Mouse (Mus musculus) neutrophil, adult 5-6 weeks (primary cell): Measurements from ENCODE around the gene Upk1b. TPM values are rescaled to one million over a fixed set of nuclear protein-coding genes. Genes with fewer than 3 reads are reported as not detected.
"Not testable (repeated sequence)": the region's sequence is repeated elsewhere in the genome, so short reads cannot be mapped to it uniquely, and the experiment has no call there.

Source experiments
- ATAC-seq: fragments of 151-379, 151-347 bp; 2 replicates; pipeline ENCODE4 v1.8.0; 2017; ENCODE audit warnings: mild to moderate bottlenecking, moderate TSS enrichment; ENCODE audit not compliant: insufficient number of reproducible peaks, poor library complexity, low FRiP score, severe bottlenecking; ENCODE audit errors: extremely low read depth
- total RNA-seq: library from RNA; stranded (forward); fragments of 200-1000 nt; gene quantifications from 2 replicates; pipeline ENCODE4 v1.2.3, GENCODE M21; 2017

The Upk1b gene
- 4.3 and 4.8 TPM in 2 replicates for total RNA-seq

DNA sequence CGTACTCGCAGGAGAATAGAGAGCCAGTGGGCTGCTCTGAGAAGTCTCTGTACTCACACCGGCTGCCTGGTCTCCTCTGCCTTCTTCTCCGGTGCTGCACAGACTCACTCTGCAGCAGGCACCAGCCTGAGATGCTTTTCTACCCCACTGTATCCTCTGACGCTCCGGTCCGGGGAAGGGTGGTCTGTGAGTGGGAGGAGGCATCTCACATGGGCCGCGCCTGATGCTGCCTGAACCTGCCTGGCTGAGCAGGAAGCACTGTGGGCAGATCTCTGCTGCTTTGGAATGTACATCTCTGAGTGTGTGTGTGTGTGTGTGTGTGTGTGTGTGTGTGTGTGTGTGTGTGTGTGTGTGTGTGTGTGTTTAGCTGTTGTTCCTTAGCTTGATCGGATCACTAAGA, at the start of gene Upk1b:
Gene Upk1b, minus strand, starts transcription at position 238 of the 400 bp plus-strand sequence.
- no peak for ATAC-seq

DNA sequence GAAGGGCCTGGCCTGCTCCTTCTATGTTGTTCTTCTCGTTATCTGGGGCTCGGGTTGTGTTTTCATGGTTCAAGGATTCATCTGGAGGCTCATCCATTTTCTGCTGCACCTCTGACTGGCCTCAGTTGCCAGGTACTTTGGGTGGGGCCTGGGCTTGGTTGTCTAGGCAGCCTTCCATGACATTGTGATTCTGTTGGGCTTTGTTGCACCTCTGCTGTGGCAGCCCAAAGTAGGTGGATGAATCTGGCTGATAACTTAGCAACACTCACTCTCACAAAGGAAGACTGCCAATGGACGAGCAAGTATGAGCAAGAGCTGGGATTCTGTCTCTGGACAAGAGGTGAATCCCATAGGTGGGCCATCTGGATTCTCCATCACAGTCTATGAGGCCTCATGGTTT, 28.5 kb upstream of the Upk1b start, which contains the start of gene 4930435E12Rik:
Gene 4930435E12Rik, minus strand, starts transcription at position 101 of the 400 bp plus-strand sequence.
- no peak for ATAC-seq

GRCm38 (mm10) chr16:38812521-38812920, 12.4 kb upstream of the Upk1b start:
- peak; percentile 63; the same call in 1 of the 2 replicates for ATAC-seq

DNA sequence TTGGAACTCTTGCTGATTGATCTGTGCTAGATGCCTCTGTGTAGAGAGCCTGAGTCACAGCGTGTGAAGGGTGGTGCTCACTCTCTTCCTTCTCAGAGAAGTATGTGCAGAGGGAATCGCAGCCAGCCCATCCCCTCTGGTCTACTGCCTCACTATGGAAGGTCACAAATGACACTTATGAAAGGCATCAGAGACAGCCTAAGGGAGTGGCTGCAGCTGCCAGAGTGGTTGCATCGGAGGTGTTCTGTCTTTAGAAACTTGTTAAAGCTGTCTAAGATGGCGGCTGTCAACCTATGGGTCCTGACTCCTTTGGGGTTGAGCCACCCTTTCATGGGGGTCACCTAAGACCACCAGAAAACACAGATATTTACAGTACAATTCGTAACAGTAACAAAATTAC, 10.1 kb upstream of the Upk1b start:
- no peak for ATAC-seq

DNA sequence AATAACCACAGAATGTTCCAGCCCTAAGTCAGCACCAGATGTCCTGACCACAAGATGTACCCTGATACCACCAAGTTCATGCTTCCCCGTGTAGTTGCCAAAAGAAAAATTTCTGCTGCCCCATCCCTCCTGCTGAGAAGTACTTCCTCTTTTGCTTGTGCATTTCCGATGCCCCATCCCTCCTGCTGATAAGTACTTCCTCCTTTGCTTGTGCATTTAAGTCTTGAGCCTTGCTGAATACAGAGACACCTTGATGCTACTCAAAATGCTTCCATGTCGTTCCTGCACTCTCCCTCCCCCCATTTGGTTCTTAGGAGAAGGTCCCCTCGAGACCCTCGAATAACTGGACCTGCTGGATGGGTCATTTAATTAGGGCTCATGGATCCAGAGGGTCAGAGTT, 7.7 kb upstream of the Upk1b start:
- not testable (repeated sequence) for ATAC-seq

- no peak for ATAC-seq
Observed at GRCm38 (mm10) chr16:38798957-38799450, 1.1 kb downstream of the Upk1b start.

GRCm38 (mm10) chr16:38793120-38793519, 7.0 kb downstream of the Upk1b start:
- no peak for ATAC-seq

GRCm38 (mm10) chr16:38789966-38790365, 10.2 kb downstream of the Upk1b start:
- ATAC-seq = no peak

DNA sequence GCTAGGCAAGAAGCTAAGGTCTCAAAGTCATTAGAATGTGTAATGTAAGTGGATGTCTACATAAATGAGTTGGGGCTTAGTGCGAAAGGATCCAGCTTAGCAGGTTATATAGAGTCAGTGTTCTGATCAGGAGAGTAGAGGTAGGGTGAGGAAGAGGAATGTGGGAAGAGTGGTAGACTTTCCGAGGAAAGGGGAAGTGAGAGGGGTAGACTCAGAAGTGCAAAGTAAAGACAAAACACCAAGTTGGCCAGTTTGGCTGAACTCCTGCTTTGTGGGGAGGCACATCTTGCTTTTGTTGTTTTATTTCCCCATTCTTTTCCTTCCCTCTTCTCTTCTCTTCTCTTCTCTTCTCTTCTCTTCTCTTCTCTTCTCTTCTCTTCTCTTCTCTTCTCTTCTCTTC, 11.1 kb downstream of the Upk1b start:
- ATAC-seq = no peak

- no peak for ATAC-seq
Observed at GRCm38 (mm10) chr16:38785301-38785700, 14.8 kb downstream of the Upk1b start.

DNA sequence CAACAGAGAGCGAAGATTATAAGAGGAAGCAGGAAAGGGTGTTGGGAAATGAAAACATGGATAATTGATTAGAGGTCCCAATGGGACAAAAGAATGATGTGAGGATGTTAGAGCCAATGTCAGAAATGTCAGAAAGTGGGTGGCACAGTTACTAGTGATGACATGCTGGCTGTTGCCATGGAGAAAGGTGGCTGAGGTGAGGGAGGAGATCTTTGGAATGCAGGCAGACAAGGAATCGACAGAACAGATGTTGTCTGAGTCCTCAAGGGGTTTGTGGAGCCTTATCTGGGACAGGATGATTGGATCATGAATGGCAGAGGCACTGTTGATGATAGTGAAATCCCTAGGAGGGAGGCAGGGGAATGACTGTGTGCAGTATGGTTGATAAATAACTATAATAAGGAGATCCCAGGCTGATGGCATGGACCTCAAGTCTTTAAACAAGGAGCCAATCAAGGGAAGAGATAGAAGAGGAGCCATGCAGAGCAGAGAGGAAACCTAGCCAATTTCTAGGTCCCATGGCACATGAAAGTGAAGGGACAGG, 17.5 kb downstream of the Upk1b start:
- no peak for ATAC-seq

DNA sequence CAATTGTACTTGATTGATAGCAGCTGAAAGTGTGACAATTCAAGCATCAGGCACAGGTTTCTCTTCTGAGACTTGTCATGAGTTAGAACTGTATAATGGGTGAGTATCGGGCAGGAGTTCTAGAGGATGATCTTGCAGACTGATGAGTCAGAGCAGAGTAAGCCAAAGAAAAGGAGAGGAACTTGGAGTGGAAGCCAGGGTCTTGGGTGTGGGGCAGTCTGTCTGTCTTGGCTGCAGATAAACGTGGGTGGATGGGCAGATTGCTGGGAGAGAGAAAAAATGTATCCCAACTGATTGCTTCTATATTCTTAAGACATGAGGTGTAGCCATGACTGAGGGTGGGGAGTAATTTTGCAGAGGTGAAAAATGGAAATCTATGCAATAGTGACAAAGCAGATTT, 18.2 kb downstream of the Upk1b start:
- no peak for ATAC-seq

- ATAC-seq = no peak
Observed at GRCm38 (mm10) chr16:38780960-38781572, 19.1 kb downstream of the Upk1b start.

- ATAC-seq = no peak
Observed at GRCm38 (mm10) chr16:38776342-38776741, 23.8 kb downstream of the Upk1b start.

DNA sequence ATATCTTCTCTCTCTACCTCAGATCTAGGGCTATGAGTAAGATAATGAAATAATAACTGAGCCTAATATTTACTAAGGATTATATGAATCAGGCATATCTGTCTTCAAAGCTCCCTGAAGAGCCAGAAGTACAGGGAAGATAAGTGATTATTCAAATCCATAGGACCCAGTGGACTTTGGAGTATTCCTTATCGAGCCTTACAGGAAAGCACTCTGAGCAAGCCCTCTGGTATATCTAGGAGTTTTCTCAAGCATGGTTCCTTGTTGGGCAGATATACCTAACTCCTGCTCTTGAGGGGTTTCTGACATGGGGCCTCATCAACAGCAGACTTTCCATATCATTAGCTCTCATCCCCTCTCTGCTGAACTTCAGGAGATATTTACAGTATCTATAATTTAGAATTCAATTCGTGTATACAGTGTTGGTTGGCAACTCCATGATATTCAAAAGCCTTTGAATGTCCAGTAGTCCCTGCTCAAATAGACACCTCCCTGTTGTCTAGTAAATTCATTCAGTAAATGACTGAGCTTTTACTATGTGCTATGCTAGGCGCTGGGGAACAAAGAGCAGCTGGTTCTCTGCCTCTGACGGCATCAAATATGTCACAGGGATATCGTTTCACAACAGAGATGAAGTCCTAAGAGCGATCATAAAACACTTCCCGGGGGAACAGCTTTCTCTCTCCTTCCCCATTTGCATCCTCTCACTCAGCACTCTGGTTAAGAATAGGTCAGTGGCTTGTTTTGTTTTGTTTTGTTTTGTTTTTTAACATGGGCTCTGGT, 25.0 kb downstream of the Upk1b start:
- no peak for ATAC-seq

- no peak for ATAC-seq
Observed at GRCm38 (mm10) chr16:38772906-38773496, 27.1 kb downstream of the Upk1b start.

DNA sequence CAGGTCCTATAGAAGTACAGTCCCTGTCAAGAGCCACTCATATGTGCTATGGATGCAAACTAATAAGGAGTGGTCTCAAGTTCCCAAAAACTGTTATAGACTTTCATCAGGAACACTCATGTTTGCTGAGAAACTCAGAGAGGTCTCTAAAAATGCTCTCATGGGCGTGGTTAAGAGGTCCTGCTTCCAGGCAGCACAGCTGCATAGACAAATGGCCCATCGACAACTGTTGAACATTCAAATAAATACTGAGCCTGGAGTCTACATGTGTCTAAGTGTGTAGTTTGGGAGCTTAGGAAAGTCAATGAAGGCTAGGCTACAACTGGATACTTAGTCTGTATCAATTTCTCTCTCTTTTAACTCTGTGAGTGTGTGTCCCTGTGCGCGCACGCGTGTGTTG, 29.0 kb downstream of the Upk1b start:
- ATAC-seq = no peak

- ATAC-seq = no peak
Observed at GRCm38 (mm10) chr16:38769529-38769928, 30.6 kb downstream of the Upk1b start.

GRCm38 (mm10) chr16:38768386-38768785, 31.7 kb downstream of the Upk1b start:
- ATAC-seq = no peak

DNA sequence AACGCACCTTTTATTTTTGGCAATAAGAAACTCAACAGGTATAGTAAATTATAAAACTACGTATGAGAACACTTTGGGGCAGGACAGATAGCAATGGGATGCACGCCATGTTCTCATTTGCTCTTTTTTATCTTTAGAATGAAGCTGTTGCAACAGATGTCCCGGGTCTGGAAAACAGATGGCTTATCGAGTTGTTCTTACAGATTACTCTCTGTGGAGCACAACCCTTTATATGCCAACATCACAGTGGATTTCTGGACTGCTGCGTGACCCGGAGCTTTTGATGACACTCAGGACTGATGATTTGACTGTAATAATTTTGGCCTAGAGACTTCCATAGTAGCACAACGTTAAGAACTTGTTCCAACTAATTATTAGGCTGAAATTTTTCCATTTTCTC, 32.4 kb downstream of the Upk1b start:
- no peak for ATAC-seq
